Mouse (Mus musculus) CH12F3 (cell line): ENCODE measurements around the gene Fads6.

ENCODE experiments used
- in situ Hi-C: fragments of 300-500 bp; cut with MboI; formaldehyde crosslinking; loops from 2 replicates; pipeline ENCODE4 v1.14.3; 2020; ENCODE audit warnings: low sequenced_read_pairs

Gene Fads6

GRCm38 (mm10) chr11:115301351-115301750 lies 3.9 kb upstream of the Fads6 start:
- in situ Hi-C loops = no loop called here

- in situ Hi-C loops = no loop called here
Measured at GRCm38 (mm10) chr11:115300745-115301144, 3.3 kb upstream of the Fads6 start.

- in situ Hi-C loops = no loop called here
Measured at GRCm38 (mm10) chr11:115298160-115298559, 697 bp upstream of the Fads6 start.

- in situ Hi-C loops = no loop called here
Measured at GRCm38 (mm10) chr11:115296471-115297210, 822 bp downstream of the Fads6 start.

GRCm38 (mm10) chr11:115295939-115296338 lies 1.5 kb downstream of the Fads6 start:
- in situ Hi-C loops = no loop called here

- in situ Hi-C loops = no loop called here
Measured at GRCm38 (mm10) chr11:115292631-115293375, 4.7 kb downstream of the Fads6 start.

- in situ Hi-C loops = no loop called here
Measured at GRCm38 (mm10) chr11:115291503-115291902, 6.0 kb downstream of the Fads6 start.

GRCm38 (mm10) chr11:115290919-115291318 lies 6.5 kb downstream of the Fads6 start:
- in situ Hi-C loops = no loop called here

- in situ Hi-C loops = no loop called here
Measured at GRCm38 (mm10) chr11:115290314-115290713, 7.1 kb downstream of the Fads6 start.

- in situ Hi-C loops = no loop called here
Measured at GRCm38 (mm10) chr11:115289885-115290284, 7.6 kb downstream of the Fads6 start.

GRCm38 (mm10) chr11:115288305-115288704 lies 9.2 kb downstream of the Fads6 start:
- in situ Hi-C loops = no loop called here

GRCm38 (mm10) chr11:115287386-115287785 lies 10.1 kb downstream of the Fads6 start:
- in situ Hi-C loops = no loop called here

GRCm38 (mm10) chr11:115286201-115286993 lies 11.1 kb downstream of the Fads6 start:
- in situ Hi-C loops = no loop called here

GRCm38 (mm10) chr11:115285282-115285681 lies 12.2 kb downstream of the Fads6 start:
- in situ Hi-C loops = no loop called here

GRCm38 (mm10) chr11:115283891-115284620 lies 13.4 kb downstream of the Fads6 start:
- in situ Hi-C loops = no loop called here

- in situ Hi-C loops = no loop called here
Measured at GRCm38 (mm10) chr11:115283486-115283765, 14.0 kb downstream of the Fads6 start.

GRCm38 (mm10) chr11:115282723-115283485 lies 14.6 kb downstream of the Fads6 start:
- in situ Hi-C loops = no loop called here

GRCm38 (mm10) chr11:115282295-115282694 lies 15.2 kb downstream of the Fads6 start:
- in situ Hi-C loops = no loop called here

GRCm38 (mm10) chr11:115279726-115280125 lies 17.7 kb downstream of the Fads6 start:
- in situ Hi-C loops = loop anchor here (10.0 kb wide), 1 partner anchor 75 kb away; no protein-coding TSS in a partner anchor

- in situ Hi-C loops = loop anchor here (10.0 kb wide), 1 partner anchor 73 kb away; no protein-coding TSS in a partner anchor
Measured at GRCm38 (mm10) chr11:115278176-115278575, 19.3 kb downstream of the Fads6 start.
